Mouse (Mus musculus): ENCODE results near the gene Nab1.
"Not testable (repeated sequence)": the region's sequence is repeated elsewhere in the genome, so short reads cannot be mapped to it uniquely, and the experiment has no call there.

Nab1 gene

DNA sequence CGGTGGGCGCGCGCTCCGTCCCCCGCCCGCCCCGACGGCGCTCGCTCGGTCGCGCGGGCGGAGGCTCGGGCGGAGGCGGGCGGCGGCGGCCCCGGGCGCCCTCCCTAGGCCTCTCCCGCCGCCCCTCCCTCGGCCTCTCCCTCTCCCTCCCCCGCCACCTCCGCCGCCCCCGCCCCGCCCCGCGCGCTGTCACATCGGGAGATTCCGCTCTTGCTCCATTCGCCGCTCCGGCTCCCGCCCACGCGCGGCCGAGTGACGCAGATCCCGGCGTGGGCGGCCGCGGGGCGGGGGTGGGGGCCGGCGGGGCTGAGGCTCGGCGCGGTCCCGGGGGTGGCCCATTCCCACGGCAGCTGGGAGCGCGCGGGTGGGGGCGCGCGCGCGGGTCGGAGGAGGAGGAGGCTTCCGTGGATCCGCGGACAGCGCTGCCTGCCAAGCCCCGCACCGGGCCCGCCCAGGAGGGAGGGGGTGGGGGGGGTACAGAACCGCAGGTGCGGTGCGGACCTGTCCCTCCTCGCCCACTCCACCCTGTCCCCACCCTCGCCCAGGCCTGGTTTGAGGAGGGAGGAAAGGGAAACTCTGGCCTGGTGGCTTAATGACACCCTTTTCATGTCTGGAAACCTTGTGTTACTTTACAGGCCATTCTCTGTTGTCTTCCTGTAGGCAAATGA lies at the start of gene Nab1:
Nab1 (minus strand) TSS at position 366 of the 668 bp plus-strand sequence.
- CTCF ChIA-PET: no interaction called here

DNA sequence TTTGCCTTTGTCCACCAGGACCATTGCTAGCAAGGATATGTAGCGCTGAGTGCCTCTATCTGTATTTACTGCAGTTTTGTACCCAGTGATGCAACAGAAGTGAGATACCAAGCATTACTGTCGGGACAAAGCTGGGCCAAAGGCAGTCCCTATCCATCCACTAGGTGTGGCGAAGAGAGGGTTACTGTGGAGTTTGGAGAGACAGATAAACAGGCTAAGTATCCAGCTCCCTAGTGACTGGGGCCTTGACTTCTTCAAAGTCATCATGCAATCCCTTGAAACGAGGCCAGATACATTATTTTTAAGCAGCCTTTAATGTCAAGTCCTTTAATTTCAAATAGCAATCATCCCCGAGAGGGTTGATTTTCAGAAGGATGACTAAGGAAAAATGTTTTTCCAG lies 47.0 kb upstream of the Nab1 start:
- CTCF ChIA-PET: no interaction called here

DNA sequence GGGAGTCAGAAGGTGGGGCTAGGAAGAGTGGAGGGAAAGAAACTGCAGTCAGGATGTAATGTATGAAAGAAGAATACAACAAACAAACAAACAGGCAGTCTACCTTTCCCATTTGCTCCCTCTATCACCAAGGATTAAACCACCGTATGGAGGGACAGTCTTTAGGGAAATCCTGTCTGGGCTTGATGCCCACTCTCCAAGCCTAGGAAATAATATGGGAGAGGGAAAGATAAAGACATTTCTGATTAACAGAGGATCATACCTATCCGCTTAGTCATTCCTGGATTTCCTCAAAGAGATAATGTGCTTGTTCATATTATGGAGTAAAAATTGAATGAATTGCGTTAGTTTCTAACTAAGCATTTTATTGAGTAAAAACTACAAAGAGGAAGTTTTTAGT lies 46.3 kb upstream of the Nab1 start:
- CTCF ChIA-PET: no interaction called here

DNA sequence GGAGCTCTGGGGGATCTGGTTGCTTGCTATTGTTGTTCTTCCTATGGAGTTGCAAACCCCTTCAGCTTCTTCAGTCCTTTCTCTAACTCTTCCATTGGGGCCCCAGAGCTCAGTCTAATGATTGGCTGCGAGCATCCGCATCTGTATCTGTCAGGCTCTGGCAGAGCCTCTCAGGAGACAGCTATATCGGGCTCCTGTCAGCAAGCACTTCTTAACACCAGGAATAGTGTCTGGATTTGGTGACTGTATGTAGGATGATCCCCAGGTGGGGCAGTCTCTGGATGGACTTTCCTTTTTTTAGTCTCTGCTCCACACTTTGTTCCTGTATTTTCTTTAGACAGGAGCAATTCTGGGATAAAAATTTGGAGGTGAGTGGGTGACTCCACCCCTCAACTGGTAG lies 39.6 kb upstream of the Nab1 start:
- CTCF ChIA-PET: not testable (repeated sequence)

DNA sequence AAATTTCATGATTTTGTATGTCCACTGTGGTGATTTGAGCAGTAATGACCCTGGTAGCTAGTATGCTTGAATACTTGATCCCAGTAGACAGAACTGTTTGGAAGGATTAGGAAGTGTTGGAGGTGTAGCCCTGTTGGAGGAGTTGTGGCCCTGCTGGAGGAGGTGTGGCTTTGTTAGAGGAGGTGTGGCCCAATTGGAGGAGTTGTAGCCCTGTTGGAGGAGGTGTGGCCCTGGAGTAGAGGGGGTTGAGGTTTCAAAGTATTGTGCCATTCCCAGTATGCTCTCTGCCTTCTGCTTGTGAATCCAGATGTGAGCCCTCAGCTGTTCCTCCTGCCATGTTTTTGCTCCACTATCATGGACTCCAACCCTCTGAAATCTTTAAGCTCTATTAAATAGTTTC lies 29.5 kb upstream of the Nab1 start:
- CTCF ChIA-PET: no interaction called here

DNA sequence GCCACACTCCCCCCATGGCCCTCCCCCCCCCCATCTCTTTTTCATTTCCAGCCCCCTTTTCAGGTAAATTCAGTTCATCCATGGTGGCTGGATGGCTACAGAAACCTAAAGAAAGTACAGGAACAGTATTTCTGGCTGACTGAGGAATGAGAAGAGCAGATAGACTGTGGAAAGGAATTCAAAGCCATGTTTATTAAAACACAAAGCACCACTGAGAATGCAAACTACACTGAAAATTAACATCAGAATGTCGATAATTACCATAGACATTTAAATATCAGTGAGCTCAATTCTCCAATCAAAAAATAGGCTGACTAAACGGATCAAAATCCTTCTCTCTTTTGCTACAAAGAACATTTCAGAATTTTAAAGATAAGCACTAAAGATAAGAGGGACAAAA lies 27.2 kb upstream of the Nab1 start:
- CTCF ChIA-PET: no interaction called here

DNA sequence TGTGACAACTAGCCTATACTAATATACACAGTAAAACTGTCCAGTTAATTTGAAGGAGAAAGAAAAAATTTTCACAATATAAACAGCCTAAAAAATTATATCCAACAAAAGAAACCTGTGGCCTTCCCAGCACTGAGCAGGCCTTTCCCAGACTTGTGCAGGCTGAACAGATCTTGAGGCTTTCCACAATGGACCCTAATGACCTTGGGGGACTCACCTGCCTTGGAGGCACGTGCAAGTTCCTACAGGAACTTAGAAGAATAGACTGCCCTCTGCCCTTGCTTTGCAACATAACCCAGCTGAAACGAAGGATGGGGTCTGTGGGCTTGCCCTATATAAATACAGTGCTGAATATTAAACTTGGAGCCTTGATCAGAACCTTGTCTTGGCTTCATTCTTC lies 26.8 kb upstream of the Nab1 start:
- CTCF ChIA-PET: no interaction called here

DNA sequence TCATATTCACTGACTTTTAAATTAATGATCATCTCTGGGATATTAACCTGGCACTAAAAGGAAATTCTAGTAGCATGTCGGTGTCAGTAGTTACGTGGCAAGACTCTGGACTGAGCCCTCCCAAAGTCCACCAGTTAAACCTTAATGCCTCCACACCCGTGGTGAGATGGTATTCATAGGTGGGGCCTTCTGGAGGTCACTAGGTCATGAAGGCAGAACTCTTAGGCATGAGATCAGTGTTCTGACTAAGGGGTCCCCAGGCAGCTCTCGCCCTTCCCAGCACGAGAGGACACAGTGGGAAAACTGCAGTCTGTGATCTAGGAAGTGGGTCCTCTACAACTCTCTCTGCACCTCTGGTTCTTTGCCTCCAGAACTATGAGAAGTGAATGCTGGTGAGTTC lies 24.2 kb upstream of the Nab1 start:
- CTCF ChIA-PET: no interaction called here

DNA sequence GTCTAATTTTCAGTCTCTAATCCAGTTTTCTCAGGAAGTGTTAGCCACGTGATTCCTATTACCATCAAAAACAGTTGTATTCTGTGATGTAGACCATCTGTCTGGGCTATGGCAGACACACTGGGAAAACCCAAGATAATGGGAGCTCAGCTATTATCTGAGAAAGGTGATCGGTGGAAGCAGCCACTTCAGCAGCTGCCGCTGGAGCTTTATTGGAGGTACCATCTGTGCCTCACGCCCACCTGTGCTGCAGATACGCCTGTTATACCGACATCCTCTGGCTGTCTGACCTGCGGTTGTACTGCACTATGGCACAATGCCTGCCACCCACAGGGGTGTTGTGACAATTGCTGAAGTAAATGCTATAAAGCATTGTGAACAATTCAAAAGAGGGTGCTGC lies 23.7 kb upstream of the Nab1 start:
- CTCF ChIA-PET: no interaction called here

DNA sequence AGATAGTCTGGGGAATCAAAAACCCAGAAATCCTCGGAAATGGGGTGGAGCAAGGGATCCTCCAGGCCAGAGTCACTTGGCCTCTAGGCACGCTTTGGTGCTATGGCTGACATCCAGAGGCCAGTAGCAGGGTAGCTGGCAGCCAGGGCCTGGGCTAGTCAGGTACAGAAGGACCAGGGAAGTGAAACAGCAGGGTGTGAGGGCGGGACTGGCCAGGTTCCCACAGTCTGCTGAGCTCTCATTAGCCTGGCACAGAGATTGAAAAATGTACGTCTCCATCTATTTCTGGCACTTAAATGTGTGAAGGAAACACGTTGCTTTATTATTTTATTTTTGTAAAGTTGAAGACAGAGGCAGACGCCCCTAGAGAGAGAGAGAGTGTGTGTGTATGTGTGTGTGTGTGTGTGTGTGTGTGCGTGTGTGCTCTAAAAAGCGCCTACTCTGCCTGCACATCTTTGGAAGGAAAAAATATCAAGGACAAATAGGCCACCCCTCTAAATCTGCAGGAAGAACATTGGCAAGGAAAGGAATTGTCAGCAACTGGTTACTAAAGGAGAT lies 21.0 kb upstream of the Nab1 start:
- CTCF ChIA-PET: no interaction called here

DNA sequence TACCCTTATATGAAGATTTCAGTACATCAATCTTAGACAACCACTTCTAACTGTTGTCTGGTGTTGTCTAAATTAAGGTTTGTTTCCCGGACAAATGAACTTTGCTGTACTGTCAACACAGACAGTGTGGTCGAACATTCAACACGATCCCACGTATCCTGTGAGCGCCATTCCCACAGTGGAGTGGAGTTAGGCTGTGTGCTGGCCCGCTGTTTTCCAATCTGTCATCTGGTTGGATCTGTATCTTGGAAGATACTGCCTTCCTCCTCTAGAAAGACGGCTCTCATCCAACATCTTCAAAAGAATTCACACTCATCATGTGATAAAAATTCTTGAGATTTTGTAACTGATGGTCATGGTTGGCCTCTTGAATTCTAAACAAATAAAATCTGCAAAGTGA lies 19.7 kb upstream of the Nab1 start:
- CTCF ChIA-PET: no interaction called here

DNA sequence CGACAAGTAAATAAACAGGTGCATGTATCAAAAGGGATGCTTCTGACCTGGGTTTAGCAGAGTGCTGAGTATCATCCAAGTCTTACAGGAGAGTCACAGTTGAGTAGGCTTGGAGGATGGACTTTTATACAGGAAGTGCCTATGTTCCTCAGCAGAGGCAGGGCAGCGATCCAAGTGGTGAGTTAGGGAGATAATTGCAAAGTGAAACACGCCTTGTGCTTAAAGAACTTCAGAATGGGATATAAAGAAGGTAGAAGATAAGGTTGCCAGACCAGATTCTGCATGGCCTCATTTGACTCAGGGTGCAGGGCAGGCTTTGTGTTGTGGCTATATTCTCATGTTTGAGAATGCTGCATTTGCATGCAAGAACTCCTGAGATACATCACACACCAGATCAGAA lies 14.8 kb upstream of the Nab1 start:
- CTCF ChIA-PET: no interaction called here

DNA sequence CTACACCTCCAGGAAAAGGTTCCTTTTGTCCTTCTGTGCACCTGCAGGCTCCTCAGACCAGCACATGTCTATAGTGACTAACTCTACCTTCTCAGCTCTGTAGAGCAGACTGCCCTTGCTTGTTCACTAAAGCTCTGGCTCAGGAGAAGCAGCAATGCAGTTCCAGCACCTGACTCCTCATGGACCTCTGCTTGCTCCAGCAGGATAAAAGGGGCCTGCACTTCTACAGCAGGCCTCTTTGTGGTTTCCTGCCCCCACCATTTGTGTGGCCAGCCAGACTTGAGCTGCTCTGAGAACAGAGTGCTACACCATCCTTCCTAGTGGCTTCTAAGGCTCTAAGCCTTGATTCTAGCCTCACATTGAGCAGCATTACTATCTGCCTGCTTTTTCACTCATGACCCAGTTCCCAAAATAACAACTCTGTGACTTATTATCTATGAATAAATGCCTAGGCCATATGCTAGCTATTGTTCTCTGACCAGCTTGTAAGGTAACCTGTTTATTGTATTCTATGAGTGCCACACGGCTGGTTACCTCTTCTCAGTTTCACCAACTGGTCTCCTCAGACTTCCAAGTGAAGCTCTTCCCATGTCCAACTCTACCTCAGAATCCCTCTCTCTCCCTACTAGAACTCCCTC lies 11.4 kb upstream of the Nab1 start:
- CTCF ChIA-PET: interaction anchor here (0.5 kb wide), 1 partner anchor 54 kb away, joined by 4 read pairs; no protein-coding TSS in a partner anchor

DNA sequence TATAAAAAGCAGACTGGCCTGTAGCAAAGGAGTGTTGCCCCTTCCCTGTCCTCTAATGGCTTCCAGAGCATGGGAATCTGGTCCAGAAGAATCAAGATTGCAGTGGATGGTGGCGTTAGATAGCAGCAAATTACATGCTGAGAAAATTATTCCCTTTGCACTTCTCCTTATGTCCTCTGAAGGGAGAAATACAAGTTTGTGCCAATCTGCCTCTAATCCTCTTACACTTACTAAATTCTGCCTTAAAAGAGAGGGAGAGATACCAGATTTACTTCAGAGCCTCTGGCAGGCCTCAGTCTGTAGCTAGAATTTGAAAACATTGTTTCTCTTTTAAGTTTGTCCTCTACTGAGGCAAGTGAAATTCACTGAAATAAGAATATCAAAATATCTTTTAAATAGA lies 5.7 kb upstream of the Nab1 start:
- CTCF ChIA-PET: no interaction called here

DNA sequence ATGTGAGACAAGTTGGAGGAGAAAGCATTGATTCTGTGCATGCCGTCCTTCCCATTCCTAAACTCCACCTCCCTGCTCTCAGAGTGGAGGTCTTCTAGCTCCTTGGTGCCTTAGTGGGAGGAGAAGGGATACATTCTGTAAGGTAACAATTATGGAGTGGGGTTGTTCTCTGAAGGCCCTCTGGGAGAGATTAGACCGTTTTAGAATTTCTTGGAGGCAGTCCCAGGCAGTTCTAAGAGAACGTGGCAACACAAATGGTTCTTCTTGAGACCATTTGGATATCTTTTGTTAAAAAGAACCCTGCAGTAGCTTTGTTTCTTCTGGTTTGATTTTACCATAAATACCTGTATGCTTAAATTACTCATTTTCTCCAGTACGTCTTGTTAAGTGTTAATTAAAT lies 1.8 kb upstream of the Nab1 start:
- CTCF ChIA-PET: no interaction called here

DNA sequence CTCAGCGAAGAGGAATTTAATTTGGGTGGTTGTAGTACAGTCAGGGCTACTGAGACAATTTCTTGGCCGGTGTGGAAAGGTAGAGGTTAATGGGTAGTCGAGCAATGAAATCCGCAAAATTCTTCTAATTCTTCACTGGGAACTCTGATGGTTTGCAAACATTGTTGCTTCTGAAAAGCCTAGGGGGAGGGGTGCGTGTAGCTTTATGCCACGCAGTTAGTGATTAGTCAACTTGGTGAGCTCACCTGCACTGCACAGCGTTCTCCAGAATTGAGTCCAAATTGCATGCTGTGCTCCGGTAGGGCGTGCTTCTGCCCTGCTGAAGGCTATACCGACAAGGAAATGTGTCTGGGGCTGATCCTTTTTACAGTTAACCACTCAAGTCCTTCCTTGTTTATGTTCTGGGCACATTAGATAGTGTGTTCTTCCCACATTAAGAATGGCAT lies 1.2 kb upstream of the Nab1 start:
- CTCF ChIA-PET: no interaction called here

DNA sequence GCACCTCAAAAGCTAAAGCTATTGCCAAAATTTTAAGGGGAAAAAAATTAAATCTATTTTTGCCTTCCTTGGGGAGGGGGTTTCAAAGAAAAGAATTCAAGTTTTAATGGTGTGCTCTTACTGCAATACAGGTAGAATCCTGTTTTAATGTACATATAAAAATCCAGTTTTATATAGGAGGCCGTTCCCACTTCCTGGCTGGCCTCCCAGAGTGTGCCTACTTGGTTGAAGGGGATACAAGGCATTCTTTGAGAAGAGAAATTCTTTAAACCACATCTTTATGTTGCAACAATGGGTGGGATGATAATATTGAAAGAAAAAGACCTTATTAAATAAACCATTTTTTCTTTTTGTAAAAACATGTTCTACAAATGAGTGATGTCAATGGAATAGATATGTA lies 611 bp upstream of the Nab1 start:
- CTCF ChIA-PET: no interaction called here

DNA sequence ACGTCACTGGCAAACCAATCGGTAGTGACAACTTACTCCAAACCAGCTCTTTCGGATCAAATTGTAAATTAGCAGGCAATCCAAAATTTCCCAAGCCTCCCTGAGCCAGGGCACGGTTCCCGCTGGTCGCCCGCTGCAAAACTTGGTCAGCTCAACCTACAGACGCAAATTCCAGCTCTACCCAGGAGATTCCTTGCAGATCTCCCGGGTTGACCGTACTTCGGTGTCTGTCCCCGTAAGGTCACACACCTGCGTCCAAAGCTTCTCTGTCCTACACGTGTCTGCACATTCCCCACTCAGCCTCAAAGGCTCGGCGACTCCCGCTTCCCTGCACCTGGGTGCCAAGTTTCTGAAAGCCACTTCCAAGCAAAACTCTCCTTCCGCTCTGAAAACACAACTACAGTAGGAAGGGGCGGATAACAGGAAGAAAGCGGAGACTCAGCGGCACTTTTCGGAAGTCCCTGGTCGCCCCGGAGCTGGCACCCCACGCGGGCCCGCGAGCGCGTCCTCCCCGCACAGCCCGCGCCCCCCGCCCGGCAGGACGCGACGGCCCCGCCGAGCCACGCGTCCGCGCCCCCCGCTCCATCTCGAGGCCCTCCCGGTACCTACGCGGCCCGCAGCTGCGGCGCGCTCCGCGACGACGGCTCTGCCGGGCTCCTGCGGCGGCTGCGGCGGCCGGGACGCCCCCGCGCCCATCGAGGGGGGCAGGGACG lies 722 bp downstream of the Nab1 start:
- CTCF ChIA-PET: interaction anchor here (1.7 kb wide), 1 partner anchor 131 kb away, joined by 4 read pairs; the partner anchor contains the start of gene Nemp2

DNA sequence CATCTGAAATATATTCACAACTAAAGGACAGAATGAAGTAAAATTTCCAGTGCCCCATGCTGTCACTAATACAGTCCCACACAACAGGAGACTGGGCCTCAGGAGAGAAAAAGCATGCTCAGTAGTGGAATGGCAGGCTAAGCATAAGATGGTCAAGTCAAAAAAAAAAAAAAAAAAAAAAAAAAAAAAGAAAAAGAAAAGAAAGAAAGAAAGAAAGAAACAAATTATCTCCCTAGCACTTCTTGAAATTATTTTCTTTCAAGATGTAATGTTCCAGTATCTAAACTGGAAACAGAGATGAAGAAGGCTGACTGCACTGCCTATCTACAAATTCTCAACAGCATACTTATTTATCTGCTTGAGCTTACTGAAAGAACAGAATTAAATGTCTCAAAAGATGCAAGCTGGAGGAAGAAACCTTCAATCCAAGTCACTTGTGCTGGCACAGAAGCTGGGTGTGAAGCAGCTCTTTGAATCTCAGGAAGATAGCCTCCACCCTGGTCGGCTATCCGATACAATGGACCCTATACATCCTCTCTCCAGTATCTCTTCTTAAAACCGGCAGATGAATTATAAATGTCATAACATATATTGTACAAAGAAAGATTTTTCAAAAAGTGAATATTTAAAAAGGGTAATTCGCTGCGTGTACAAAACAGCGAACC lies 1.6 kb downstream of the Nab1 start:
- CTCF ChIA-PET: interaction anchor here (1.7 kb wide), 1 partner anchor 132 kb away, joined by 4 read pairs; the partner anchor contains the start of gene Nemp2

DNA sequence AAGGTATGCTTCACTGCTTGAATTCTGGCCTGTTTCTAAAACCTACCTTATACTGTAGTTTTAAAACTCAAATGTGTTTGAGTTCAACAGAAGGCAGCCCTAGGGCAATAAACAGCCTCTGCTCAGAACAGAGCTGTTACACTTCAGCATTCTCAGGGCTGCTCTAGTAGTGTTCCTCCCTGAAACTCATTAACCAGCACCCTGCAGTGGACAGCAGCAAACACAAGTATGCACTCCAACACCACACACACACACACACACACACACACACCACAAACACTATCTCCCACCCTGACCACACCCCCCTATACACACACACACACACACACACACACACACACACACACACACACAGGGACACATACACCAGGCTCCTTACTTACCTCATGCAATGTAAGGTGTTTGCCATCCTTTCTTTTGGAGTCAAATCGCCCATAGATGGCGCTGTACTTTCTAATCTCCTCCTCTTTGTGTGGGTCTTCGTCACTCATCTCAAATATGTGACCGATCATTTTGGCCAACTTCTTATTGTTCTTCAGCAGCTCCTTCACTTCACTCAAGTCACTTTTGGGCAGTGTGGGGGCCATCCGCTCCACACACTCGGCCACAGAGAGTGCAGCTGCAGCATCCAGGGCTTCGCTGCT lies 10.8 kb downstream of the Nab1 start:
- CTCF ChIA-PET: no interaction called here

DNA sequence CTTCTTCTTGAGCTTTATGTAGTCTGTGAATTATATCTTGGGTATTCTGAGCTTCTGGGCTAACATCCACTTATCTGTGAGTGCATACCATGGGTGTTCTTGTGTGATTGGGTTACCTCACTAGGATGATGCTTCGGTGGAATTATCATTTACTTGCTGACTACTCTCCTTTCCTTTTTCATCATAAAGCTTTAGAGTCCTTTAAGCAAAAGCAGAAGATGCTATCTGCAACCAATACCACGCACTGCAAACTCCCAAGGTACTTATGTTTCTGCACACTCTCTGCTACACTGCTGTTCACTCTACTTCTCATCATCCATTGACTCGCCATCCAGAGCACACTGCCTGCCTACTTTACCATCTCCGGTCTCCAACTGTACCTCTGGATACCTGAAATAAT lies 15.5 kb downstream of the Nab1 start:
- CTCF ChIA-PET: no interaction called here

DNA sequence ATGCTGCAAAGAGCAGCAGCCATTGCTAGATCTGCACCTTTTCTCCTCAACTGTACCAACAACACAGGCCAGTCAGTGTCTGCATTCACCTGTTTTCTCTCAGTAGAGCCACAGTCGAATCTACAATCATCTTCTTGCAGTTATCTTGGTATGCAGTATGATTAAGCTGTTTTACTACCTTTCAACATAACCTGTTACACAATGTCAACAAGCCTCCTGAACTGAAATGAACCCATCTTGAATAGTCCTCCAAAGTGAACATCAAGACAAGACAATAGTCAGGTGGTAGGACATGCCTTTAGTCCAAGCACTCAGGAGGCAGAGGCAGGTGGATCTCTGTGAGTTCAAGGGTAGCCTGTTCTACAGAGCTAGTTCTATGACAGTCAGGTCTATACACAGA lies 26.2 kb downstream of the Nab1 start:
- CTCF ChIA-PET: no interaction called here
